Mouse (Mus musculus): Measurements from ENCODE around the gene Ocln. TPM values are rescaled to one million over a fixed set of nuclear protein-coding genes. Genes with fewer than 3 reads are reported as not detected.
"Not testable (repeated sequence)": the region's sequence is repeated elsewhere in the genome, so short reads cannot be mapped to it uniquely, and the experiment has no call there.

Gene Ocln
- total RNA-seq, 2 experiments from 2014 or later, result 7.9 to 8.8 TPM

- intact Hi-C loops (cut with DNase I), result no loop called here
- no peak for DNase-seq
Measured at GRCm38 (mm10) chr13:100544220-100544662, 8.3 kb downstream of the Ocln start.

GRCm38 (mm10) chr13:100543011-100543767, 9.3 kb downstream of the Ocln start:
- DNase-seq, result no peak
- intact Hi-C loops (cut with DNase I), result no loop called here

GRCm38 (mm10) chr13:100536149-100536548, 16.4 kb downstream of the Ocln start:
- no peak for DNase-seq
- intact Hi-C loops (cut with DNase I), result no loop called here

- no peak for DNase-seq
- intact Hi-C loops (cut with DNase I), result no loop called here
Measured at GRCm38 (mm10) chr13:100532788-100533365, 19.6 kb downstream of the Ocln start.

GRCm38 (mm10) chr13:100526649-100527038, 25.9 kb downstream of the Ocln start:
- DNase-seq, result no peak
- intact Hi-C loops (cut with DNase I), result no loop called here

- DNase-seq, result no peak
- intact Hi-C loops (cut with DNase I), result no loop called here
Measured at GRCm38 (mm10) chr13:100525935-100526648, 26.4 kb downstream of the Ocln start.

GRCm38 (mm10) chr13:100524896-100525295, 27.6 kb downstream of the Ocln start:
- intact Hi-C loops (cut with DNase I), result no loop called here
- no peak for DNase-seq

GRCm38 (mm10) chr13:100523698-100524097, 28.8 kb downstream of the Ocln start:
- intact Hi-C loops (cut with DNase I), result no loop called here

GRCm38 (mm10) chr13:100521724-100522591, 30.6 kb downstream of the Ocln start:
- intact Hi-C loops (cut with DNase I), result no loop called here

More at GRCm38 (mm10) chr13:100523698-100524097, 28.8 kb downstream of the Ocln start:
- DNase-seq, result no peak

GRCm38 (mm10) chr13:100519162-100519561, 33.4 kb downstream of the Ocln start:
- intact Hi-C loops (cut with DNase I), result no loop called here
- no peak for DNase-seq

More at GRCm38 (mm10) chr13:100521724-100522591, 30.6 kb downstream of the Ocln start:
- DNase-seq, result no peak

- intact Hi-C loops (cut with DNase I), result no loop called here
- no peak for DNase-seq
Measured at GRCm38 (mm10) chr13:100518191-100518590, 34.3 kb downstream of the Ocln start.

GRCm38 (mm10) chr13:100517652-100518153, 34.8 kb downstream of the Ocln start:
- no peak for DNase-seq
- intact Hi-C loops (cut with DNase I), result no loop called here

- DNase-seq, result peak; percentile 32
- intact Hi-C loops (cut with DNase I), result no loop called here
Measured at GRCm38 (mm10) chr13:100516213-100517105, 36.1 kb downstream of the Ocln start.

- no peak for DNase-seq
- intact Hi-C loops (cut with DNase I), result no loop called here
Measured at GRCm38 (mm10) chr13:100512792-100513191, 39.7 kb downstream of the Ocln start.

GRCm38 (mm10) chr13:100511860-100512364, 40.6 kb downstream of the Ocln start:
- intact Hi-C loops (cut with DNase I), result no loop called here
- DNase-seq, result no peak

GRCm38 (mm10) chr13:100511146-100511859, 41.2 kb downstream of the Ocln start:
- intact Hi-C loops (cut with DNase I), result no loop called here
- no peak for DNase-seq

- DNase-seq; intact Hi-C loops (cut with DNase I): not testable (repeated sequence)
Measured at GRCm38 (mm10) chr13:100499625-100500024, 52.9 kb downstream of the Ocln start.

GRCm38 (mm10) chr13:100495337-100495736, 57.2 kb downstream of the Ocln start:
- no peak for DNase-seq
- intact Hi-C loops (cut with DNase I), result no loop called here
